Mouse (Mus musculus): Measurements from ENCODE around the gene Pcare.

Gene Pcare

DNA sequence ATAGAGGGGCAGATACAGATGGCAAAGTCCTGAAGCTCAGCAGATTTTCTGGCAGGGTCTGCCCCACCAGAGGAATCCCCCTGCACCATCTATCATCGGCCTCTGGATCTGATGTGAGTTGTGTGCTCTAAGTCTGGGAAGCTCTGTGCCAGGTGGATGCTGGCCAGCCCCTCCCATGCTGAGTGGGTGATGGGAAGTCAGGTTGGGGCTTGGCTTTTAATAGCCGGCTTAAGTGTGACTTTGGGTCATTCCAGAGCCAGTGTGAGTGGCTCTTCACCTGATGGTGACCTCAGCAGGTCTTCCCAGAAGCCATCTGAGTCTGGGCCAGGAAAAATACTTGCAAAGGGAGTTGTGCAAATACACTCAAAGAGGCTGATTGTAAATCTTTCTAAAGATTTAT lies 22.0 kb downstream of the Pcare start:
- DNase-seq (ENCODE audit: low spot score in 2 of 2), result no peak

DNA sequence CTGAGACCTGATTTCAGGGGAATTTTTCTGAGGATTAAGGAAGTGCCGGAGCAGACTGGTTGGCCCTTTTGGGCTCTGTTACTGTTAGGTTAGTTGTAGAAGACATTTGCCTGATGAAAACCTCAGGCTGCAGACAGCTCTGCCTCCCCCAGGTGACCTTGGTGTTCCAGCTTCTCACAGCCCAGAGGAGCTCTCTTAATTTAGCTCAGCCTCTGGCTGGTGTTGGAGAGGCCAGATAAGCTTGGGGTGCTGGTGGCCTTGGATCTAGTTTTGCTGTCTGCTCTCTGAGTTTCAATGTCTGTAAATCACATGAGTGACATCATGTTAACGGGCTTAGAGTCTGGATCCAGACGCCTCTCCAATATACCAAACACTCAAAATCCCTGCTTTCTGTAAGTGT lies 31.7 kb downstream of the Pcare start:
- no peak for DNase-seq (ENCODE audit: low spot score in 2 of 2)

DNA sequence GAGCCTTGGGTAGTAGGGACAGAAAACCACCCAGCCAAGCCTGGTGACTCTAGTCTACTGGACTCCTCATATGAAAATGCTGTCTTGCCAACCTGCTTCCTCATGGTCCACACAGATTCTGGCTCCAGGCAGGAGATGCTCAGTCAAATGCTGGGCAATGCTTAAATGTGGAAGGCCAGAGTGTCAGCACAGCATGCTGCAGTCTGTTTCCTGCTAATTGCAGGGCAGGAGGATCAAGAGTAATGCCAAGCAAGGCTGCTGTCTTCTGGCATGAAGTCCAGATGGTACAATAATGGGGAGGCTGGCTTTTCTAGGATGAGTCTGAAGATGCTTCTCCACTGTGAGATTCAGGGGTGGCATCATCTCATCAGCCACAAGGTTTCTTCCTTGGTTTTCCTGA lies 32.3 kb downstream of the Pcare start:
- DNase-seq (ENCODE audit: low spot score in 2 of 2), result no peak

DNA sequence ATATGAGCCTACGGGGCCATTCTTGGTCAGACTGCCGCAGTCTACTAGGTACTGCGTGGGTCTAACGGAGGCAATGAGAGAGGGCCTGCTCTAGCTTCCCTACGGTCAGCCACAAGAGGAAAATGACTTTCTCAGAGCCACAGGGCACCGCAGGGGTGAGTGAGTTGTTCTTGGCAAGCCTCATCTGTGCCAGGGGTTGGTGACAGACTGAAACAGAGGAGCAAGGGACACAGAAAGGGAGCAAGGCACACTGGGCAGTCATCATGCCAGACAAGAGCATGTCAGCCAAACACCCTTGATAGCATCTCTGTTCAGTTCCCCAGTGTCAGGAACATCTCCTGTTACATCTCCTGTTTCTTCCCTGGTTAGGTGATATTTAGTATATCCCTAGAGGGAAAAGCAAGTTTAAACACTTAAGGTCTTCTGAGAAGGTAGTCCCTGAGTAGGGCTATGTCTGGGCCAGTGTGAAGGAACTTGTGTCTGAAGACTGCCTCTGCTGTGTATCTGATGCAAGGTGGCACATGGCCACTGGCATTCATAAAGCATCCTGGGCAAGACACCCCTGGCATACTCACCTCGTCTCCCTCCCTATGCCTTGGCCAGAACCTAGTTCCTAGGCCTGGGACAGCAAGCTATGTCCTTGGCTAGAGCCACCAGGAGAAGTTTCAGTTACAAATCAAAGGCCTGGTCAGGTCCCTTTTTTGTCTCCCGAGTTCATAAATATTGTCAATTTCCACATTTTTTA lies 34.6 kb downstream of the Pcare start:
- DNase-seq (ENCODE audit: low spot score in 2 of 2), result no peak

DNA sequence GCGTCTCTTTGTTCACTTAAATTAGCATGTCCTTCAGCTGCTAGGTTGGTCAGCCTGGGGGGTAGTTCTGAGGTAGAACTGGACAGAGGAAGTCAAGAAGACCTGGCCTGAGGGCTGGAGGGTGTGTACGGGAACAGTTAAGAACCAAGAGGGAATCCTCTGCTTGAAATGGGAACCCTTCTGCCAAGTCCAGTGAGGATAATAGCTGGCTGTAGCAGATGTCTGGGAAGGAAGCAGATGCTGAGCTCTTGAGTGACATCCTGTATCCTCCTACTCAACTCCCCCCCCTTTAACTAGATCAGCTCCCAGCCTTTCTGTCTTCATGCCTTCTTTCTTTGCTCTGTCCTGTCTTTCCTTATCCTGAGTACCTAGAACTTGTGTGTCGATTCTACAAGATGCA lies 37.7 kb downstream of the Pcare start:
- DNase-seq (ENCODE audit: low spot score in 2 of 2), result no peak

DNA sequence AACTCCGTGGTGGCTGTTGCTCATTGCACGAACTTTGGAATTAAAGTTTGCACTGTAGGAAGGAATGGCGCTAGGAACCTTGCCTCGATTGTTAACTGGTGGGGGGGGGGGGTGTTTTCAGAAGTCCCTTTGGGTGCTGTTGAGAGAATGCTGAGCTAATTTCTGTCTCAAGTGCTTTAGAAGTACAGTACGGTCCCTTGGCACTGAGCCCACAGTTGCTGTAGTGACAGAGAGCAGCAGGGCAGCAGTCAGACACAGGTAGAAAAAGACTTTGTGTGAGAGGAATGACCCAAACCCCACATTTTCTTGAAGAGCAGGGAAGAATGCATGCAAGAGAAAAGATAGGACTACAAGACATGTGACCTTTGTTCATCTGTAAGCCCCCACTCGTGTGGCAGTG lies 40.4 kb downstream of the Pcare start:
- DNase-seq (ENCODE audit: low spot score in 2 of 2), result no peak

DNA sequence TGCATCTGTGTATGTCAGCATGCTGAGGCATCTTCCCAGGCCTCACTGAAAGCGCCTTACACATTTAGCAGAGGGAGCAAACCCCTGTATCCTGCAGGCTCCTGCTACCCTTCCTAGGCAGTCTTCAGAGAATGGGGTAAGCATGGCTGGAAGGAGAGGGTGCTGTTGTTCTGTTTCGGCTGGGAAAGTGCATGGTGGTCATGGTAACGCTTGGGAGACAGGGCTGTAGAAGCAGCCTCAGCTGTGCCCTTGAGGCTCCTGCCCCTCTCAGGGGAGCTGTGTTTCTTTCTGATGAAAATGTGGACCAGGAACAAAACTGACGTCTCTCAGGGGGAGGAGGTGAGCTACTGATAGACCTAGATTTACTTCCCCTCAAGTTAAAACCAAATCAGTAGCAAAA lies 45.0 kb downstream of the Pcare start:
- no peak for DNase-seq (ENCODE audit: low spot score in 2 of 2)

DNA sequence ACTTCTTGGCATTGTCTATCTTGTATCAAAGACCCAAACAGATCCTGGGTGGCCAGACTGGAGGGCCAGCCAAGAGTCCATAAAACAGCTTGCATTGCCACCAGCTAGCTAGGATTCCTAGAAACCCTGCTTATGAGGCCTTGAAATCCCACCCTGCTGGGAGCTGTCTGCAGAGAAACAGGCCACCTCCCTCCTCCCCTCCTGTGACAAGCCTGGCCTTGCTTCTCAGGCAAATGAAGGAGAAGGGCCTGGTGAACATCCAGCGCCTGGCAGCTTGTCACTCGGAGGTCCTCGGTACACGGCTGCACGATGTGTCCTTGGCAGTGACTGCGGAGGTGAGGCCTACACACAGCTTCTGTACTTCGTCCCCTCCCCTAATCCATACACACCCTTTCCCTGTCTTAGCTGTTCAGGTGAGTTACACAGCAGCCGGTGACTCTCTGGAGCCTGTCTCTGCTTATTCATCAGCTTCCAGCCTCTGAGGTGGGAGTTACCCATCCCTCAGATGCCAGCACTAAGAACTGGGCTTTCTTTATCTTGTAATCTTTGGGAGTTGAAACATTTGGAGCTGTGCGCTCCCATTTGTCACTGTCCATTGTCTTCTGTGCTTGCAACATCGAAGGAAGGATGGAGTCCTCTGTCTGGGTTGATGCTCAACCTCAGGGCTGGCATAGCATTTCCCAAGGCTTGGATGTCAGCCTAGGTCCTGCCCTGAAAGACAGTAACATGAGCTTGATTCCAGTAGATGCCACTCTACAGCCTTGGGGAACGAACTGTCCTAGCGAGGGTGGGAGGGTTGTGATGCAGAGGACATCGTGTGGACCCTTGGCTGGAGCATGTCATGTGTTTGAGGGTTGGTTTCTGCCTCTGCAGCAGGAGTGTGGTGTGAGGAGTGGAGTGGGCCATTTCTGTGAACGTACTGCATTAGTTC lies 46.9 kb downstream of the Pcare start:
- no peak for DNase-seq (ENCODE audit: low spot score in 2 of 2)

DNA sequence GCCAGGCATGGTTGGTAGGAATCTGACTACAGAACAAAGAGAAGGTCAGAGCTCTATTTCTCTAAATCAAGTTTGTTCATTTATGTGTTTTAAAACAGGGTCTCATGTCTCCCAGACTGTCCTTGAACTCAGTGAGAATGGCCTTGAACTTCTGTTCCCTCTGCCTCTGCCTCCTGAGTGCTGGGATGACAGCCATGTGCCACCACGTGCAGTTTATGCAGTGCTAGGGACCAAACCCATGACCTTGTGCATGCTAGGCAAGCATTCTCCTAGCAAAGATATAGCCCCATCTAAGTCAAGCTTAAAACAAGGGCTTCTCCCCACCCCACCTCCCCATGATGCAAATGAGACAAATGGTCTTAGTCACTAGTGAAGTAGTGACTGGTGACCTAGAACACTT lies 47.6 kb downstream of the Pcare start:
- DNase-seq (ENCODE audit: low spot score in 2 of 2), result no peak

DNA sequence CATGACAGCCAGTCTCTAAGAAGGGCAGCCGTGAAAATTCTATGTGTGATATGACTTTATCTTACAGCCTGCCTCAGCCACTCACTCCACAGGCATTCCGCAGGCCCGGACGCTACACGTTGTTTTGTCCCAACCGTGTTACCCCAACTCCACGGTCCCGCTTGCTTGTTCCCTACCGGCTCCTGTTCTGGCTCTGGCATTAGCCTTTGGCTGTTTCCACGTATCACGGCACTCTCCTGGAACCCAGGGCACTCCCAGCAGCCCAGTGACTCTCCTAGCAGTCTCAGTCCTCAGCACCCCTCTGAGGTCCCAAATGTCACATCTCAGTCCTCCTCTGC lies 54.1 kb downstream of the Pcare start:
- DNase-seq (ENCODE audit: low spot score in 2 of 2), result no peak

DNA sequence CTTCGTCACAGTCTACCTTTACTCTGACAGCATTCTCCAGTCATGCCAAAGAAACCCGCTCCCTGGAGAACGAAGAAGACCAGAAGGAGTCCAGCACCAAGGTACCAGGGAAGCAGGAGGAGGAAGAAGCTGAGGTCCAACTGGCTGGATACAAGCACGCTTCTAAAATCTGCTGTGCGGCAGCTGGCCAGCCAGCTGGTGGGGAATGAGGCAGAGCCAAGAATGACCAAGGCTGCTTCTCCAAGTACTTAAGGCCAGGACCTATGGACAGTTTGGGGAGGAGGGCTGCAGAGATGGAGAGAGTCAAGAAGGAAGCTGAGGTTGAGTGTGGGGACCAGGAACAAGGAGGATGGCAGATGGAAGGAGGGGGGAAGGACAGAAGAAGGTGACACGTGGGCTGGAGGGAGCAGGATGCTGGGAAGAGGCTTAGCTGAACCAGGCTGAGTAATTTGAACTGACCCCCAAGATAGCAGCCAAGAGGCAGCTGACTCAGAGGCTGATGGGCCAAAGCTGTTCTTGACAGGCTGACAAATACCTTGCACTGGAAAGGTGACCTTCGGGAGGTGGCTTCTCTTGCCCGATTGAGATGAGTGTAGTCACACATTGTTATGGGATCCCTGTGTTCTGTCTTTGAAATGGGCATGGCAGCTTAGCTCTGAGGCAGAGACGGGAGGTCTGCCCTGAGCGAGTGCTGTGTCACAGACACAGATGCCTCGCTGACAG lies 54.6 kb downstream of the Pcare start:
- DNase-seq (ENCODE audit: low spot score in 2 of 2), result no peak

DNA sequence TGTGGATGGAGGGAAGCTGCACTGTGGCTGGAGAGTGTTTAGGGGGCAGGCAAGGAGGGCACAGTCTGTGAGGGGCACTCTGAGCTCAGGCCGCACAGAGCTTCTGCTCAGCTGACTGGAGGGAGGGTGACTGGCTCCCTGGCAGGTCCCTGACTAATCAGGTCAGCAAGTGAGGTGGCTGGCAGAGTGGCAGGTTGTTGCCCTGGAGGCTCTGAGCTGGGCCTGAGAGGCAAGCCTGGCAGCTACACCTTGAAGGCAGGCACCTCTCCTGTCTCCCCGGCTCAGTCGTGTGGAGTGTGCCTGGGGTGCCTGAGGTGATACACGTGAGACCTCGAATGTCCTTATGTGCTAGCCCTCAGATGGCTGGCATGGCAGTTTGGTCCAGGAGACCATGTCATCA lies 56.3 kb downstream of the Pcare start:
- no peak for DNase-seq (ENCODE audit: low spot score in 2 of 2)

DNA sequence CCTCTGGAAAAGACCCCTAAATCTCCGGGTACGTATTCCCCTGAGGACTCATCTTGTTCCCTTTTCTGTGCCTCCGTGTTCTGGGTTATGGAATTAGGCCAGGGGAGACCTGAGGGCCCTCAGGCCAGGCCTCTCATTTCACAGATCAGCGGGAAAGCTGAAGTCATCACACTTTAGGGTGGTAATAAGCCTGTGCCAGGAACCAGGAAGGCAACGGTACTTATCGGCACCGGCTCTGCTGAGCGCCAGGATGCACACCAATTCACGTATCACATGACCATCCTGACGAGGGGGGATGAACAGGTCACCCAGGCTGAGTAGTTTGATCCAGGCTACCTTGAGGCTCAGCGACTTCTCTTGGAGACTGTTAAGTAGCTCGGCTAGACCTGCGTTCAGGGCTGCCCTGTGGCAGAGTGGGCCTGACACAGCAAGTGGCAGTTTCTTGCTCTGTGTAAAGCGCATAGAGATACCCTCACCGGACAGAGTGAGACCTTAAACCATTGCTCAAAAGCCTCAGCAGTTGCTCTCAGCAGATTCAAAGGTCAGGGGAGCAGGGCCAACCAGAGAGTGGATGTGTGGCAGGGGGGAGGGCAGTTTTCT lies 56.9 kb downstream of the Pcare start:
- no peak for DNase-seq (ENCODE audit: low spot score in 2 of 2)

DNA sequence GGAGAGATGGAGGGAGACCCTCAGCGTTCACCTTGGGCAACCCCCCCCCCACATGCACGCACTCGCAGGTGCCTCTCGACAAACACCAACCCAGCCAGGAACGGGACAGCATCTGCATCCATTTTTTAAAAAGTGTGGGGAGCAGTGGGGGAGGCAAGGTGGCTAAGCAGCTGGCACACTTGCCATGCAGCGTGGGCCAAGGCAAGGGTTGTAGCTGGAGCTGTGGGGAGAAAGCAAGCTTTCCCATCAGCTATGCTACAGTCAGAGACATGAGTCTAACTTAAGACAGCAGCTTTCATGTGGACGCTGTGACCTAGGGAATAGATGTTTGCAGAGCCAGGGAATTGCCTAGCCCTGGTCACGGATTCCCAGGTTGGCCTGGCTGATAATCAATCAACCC lies 57.5 kb downstream of the Pcare start:
- DNase-seq (ENCODE audit: low spot score in 2 of 2), result no peak

DNA sequence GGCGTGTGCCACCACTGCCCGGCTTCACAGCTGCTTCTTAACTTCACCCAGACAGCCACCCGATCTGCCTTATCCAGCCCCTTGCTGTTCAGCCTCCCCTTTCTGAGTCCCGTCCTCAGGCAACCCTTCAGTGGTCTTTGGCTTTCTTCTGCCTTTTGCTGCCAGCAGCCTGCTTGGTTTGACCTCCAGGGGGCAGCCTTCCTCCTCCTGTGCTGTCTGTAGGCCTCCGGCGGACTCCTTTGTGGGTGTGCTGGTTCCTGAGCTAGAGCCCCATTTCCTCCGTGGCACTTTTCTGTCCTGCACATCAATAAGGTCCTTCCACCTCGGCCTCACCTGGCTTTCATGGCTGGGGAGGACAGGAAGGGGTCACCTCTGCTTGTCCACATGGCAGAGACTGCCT lies 58.9 kb downstream of the Pcare start:
- DNase-seq (ENCODE audit: low spot score in 2 of 2), result no peak

Data from frontal cortex, postnatal 10 days (tissue).